Mouse (Mus musculus) activated CD4-positive, CD25-positive, alpha-beta regulatory T cell, adult 4 months (primary cell): ENCODE measurements around the gene Tex264. TPM values are rescaled to one million over a fixed set of nuclear protein-coding genes. Genes with fewer than 3 reads are reported as not detected.
"Not testable (repeated sequence)": the region's sequence is repeated elsewhere in the genome, so short reads cannot be mapped to it uniquely, and the experiment has no call there.

Experiments used
- ATAC-seq: one replicate; pipeline ENCODE4 v1.8.0; 2017
- polyA plus RNA-seq, 2 experiments: library from polyadenylated mRNA; unstranded; fragments of 100-300 nt; shearing (Covaris generic); gene quantifications; one replicate each; pipeline ENCODE4 v1.2.1; 2017

Gene Tex264
- polyA plus RNA-seq, 2 experiments from 2014 or later: 32.2 to 35.0 TPM

GRCm38 (mm10) chr9:106659935-106660334 lies 25.8 kb downstream of the Tex264 start:
- no peak for ATAC-seq

- no peak for ATAC-seq
Measured at GRCm38 (mm10) chr9:106659441-106659840, 26.3 kb downstream of the Tex264 start.

- ATAC-seq: no peak
Measured at GRCm38 (mm10) chr9:106657592-106657991, 28.1 kb downstream of the Tex264 start.

GRCm38 (mm10) chr9:106656820-106657219 lies 28.9 kb downstream of the Tex264 start:
- no peak for ATAC-seq

GRCm38 (mm10) chr9:106655884-106656720 lies 29.6 kb downstream of the Tex264 start, which contains the start of gene Grm2:
Gene Grm2 (minus strand): TSS chr9:106656082.
- no peak for ATAC-seq

GRCm38 (mm10) chr9:106652720-106653119 lies 33.0 kb downstream of the Tex264 start:
- ATAC-seq: no peak

GRCm38 (mm10) chr9:106647226-106647625 lies 38.5 kb downstream of the Tex264 start:
- ATAC-seq: no peak

GRCm38 (mm10) chr9:106645684-106646271 lies 39.9 kb downstream of the Tex264 start:
- ATAC-seq: no peak

- no peak for ATAC-seq
Measured at GRCm38 (mm10) chr9:106643787-106644186, 41.9 kb downstream of the Tex264 start.

- no peak for ATAC-seq
Measured at GRCm38 (mm10) chr9:106643128-106643527, 42.6 kb downstream of the Tex264 start.

- ATAC-seq: no peak
Measured at GRCm38 (mm10) chr9:106641346-106641745, 44.4 kb downstream of the Tex264 start.

GRCm38 (mm10) chr9:106638154-106638553 lies 47.6 kb downstream of the Tex264 start:
- ATAC-seq: no peak

- no peak for ATAC-seq
Measured at GRCm38 (mm10) chr9:106632185-106632584, 53.5 kb downstream of the Tex264 start.

GRCm38 (mm10) chr9:106627796-106628195 lies 57.9 kb downstream of the Tex264 start:
- not testable (repeated sequence) for ATAC-seq

- no peak for ATAC-seq
Measured at GRCm38 (mm10) chr9:106626282-106626681, 59.4 kb downstream of the Tex264 start, which contains the start of gene Iqcf6. Gene Iqcf6 (plus strand): TSS chr9:106626582.

GRCm38 (mm10) chr9:106617496-106617895 lies 68.2 kb downstream of the Tex264 start:
- ATAC-seq: no peak

- no peak for ATAC-seq
Measured at GRCm38 (mm10) chr9:106616306-106616705, 69.4 kb downstream of the Tex264 start.

GRCm38 (mm10) chr9:106614616-106615015 lies 71.1 kb downstream of the Tex264 start:
- ATAC-seq: no peak

GRCm38 (mm10) chr9:106613951-106614350 lies 71.8 kb downstream of the Tex264 start:
- ATAC-seq: no peak

GRCm38 (mm10) chr9:106610727-106611126 lies 75.0 kb downstream of the Tex264 start:
- ATAC-seq: no peak
